Comparison of ENCODE assay signal across 9 mouse cellular contexts in genomic region chr9:60756258-60756657, GRCm38 (mm10). TPM values are rescaled to one million over a fixed set of nuclear protein-coding genes. Genes with fewer than 3 reads are reported as not detected.
DNase-seq lines count a peak whose midpoint lies in the region; ATAC-seq lines count a peak whose summit lies in the region.
"Had no signal": no experiment of that assay in that cellular context is flagged by ENCODE, and none has a peak within 500 bp of the region (broad histone marks: within the 10 kb centered on the region; RNA-seq: fewer than 3 reads in every experiment).

No protein-coding gene starts in this region.

- peaks cover 26% of the 10 kb centered on the region for H3K4me1 ChIP-seq in heart, embryonic 11.5 days (ENCODE audit: control insufficient read depth, insufficient read depth, low read length)
- H3K4me1 ChIP-seq in heart, embryonic 10.5 days: peaks cover 32% of the 10 kb centered on the region

- H3K36me3 ChIP-seq in heart, embryonic 11.5 days (ENCODE audit: control insufficient read depth, insufficient read depth, low read length): no peaks in the 10 kb centered on the region
- no peaks in the 10 kb centered on the region for H3K36me3 ChIP-seq in heart, embryonic 10.5 days

- H3K9ac ChIP-seq in heart, embryonic 11.5 days (ENCODE audit: low read depth, low read length): no peak overlapping the region

- no peaks in the 10 kb centered on the region for H3K27me3 ChIP-seq in heart, embryonic 11.5 days (ENCODE audit: control insufficient read depth, insufficient read depth, low read length)
- no peaks in the 10 kb centered on the region for H3K27me3 ChIP-seq in heart, embryonic 10.5 days (ENCODE audit: insufficient read depth, poor library complexity, severe bottlenecking)

- no peak overlapping the region for H3K27ac ChIP-seq in heart, embryonic 11.5 days (ENCODE audit: low read depth, low read length)
- peak overlapping the region; percentile 74; the same call in 1 of the 2 replicates for H3K27ac ChIP-seq in heart, embryonic 10.5 days
- H3K27ac ChIP-seq: macrophage had no signal

- H3K4me2 ChIP-seq in heart, embryonic 11.5 days: no peak overlapping the region

- H3K4me3 ChIP-seq in heart, embryonic 11.5 days (ENCODE audit: low read depth, low read length): no peak overlapping the region
- H3K4me3 ChIP-seq in heart, embryonic 10.5 days: no peak overlapping the region

- WGBS in heart, embryonic 11.5 days (ENCODE audit: insufficient replicate concordance): 39% methylated on average over 6 of the region's 6 CpGs
- 37% methylated on average over 6 of the region's 6 CpGs for WGBS in heart, embryonic 10.5 days

- DNase-seq in heart, adult 11 months: peak; percentile 94
- DNase-seq in MN1 (ENCODE audit: low spot score): peak; percentile 59
- peak; percentile 69 to 82 for DNase-seq in cerebellum, postnatal 25 days
- no peak for DNase-seq in heart, embryonic 10.5 days (ENCODE audit: low spot score)
- peak; percentile 29 to 76 for DNase-seq in layer of hippocampus, postnatal 25 days (ENCODE audit: extremely low spot score in 1 of 2, low spot score in 1 of 2)
- DNase-seq in mesoderm, embryonic 11.5 days (ENCODE audit: low read depth, low spot score): peak; percentile 72
- peak; percentile 78 for DNase-seq in thymus, postnatal 14 days

- H3K9me3 ChIP-seq in heart, embryonic 11.5 days (replicated peaks; ENCODE audit: control insufficient read depth, low read length): no peaks in the 10 kb centered on the region
- no peaks in the 10 kb centered on the region for H3K9me3 ChIP-seq in heart, embryonic 10.5 days

- no peak for ATAC-seq in heart, embryonic 11.5 days (replicated peaks; ENCODE audit: insufficient number of reproducible peaks, low FRiP score, low TSS enrichment)

RNA-seq across cellular contexts. Expression of gene Uaca, which starts 38.1 kb away (rescaled TPM):
- 19.2 and 26.8 TPM in 2 replicates for polyA plus RNA-seq in heart, embryonic 11.5 days (2014; fragmentation: Nextera tagmentation; extraction: Ambion mirVana)
- polyA plus RNA-seq in heart, embryonic 10.5 days (2016; fragmentation: Nextera tagmentation; extraction: Ambion mirVana): 34.3 and 39.5 TPM in 2 replicates
- 1 to 10 TPM; 6.6 to 8.6 TPM for total RNA-seq in layer of hippocampus, postnatal 25 days (2021)

RNA-seq across cellular contexts. Expression of gene Larp6, which starts 43.5 kb away (rescaled TPM):
- 0.40 and 0.92 TPM in 2 replicates for polyA plus RNA-seq in heart, embryonic 11.5 days (2014; fragmentation: Nextera tagmentation; extraction: Ambion mirVana)
- 0.44 and 0.68 TPM in 2 replicates for polyA plus RNA-seq in heart, embryonic 10.5 days (2016; fragmentation: Nextera tagmentation; extraction: Ambion mirVana)
- 10 to 100 TPM; 36.2 to 38.6 TPM for total RNA-seq in layer of hippocampus, postnatal 25 days (2021)
